Mouse (Mus musculus) embryo, embryonic 11.5 days (tissue): ENCODE data around the gene Col13a1.

ENCODE experiments used
- DNase-seq: peaks from one replicate; pipeline ENCODE4 v3.0.0-alpha.2; 2012; ENCODE audit warnings: low read depth, low spot score

The Col13a1 gene

DNA sequence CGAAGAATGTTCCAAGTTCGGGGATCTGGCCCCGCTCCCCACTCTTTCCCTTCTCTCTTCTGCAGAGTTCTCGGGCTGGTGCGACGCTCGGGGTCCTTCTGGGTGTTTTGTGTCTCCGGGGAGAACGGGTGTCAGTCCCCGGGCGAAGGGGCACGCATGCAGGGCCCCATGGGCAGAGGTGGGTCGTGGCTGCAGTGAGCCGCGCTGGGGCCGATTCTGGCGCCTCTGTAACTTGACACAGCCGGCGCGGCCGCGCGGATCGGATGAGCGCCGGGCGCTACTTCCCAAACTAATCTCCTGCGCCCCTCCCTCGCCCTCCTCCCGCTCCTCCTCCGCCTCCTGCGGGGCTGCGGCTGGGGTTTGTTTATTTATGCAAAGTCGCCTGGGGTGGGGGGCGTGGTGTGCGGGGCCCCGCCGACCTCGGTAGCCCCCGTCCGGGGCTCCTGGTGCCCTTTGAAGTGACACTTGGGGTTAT is at the start of gene Col13a1:
Gene Col13a1, minus strand, starts transcription at position 243 of the 475 bp plus-strand sequence.
- DNase-seq: no peak

DNA sequence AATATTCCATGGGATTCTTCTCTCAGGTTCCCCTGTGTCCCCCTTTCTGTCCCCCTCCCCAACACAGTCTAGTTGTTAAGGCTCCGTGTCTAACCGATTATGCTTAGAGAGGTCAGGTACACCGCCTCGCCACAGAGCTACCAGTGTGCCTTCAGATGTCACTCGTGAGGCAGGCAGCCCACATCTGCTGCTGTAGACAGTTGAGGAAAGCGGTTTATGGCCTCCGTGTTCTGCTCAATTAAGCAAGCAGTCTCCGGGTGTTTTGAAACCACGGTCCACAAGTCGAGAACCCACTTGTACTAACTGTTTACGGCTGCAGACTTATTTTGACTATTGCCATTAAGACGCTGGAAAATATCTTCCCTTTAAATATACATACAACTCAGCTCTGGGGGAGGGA is 48.8 kb upstream of the Col13a1 start:
- DNase-seq: no peak

- DNase-seq: no peak
Observed at GRCm38 (mm10) chr10:62023821-62024551, 45.1 kb upstream of the Col13a1 start.

GRCm38 (mm10) chr10:62020068-62020620 is 41.2 kb upstream of the Col13a1 start:
- no peak for DNase-seq

- no peak for DNase-seq
Observed at GRCm38 (mm10) chr10:62019386-62020067, 40.6 kb upstream of the Col13a1 start.

DNA sequence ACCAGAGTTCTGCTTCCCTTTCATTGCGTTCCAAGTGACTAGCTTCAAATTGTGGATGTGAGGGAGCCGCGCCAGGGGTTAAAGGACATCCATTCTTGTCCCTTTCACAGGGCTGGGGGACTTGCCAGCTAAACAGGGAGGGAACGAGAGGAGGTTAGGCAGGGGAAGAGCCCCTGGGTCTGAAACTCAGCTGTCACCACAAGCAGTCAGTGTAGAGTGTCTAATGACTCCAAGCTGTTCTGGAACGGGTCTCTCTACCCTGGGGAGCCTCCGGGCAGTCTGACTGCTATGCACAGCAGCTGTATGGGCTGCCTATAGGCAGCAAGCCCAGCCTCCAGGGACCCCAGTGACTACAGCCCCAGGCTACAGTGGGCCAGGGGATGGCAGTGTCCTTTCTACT is 38.0 kb upstream of the Col13a1 start:
- no peak for DNase-seq

DNA sequence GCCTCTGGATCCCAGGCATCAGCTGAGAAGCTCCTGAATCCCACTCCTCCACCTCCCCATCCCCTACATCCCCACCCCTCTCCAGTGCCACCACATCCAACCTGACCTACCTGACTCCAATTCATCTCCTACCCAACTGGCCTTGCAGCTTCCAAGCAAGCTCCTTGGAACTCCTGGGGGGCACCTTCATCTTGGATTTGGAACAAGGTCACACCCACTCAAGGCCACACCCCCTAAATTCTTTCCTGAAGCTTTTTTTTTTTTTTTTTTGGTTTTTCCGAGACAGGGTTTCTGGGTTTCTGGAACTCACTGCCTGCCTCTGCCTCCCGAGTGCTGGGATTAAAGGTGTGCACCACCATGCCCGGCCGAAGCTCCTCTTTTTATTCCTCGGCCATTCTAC is 34.3 kb upstream of the Col13a1 start:
- DNase-seq: no peak

DNA sequence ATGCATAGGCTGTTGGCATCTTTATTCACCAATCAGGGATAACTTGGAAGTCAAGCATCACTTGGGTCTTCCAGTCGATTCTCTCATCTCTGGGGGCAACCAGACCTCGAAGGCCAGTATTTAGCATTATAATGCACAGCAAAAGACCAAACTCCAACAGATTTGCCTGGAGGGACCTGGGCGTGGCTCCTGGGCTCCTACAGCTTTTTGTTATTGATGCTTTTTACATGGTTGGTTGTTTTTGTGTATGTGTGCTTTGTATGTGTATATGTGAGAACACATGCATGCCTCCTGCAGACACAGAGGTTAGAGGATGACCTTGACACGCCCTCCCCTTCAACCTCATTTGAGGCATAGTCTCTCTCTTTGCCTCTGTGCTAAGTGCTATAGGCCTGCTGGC is 33.5 kb upstream of the Col13a1 start:
- no peak for DNase-seq

DNA sequence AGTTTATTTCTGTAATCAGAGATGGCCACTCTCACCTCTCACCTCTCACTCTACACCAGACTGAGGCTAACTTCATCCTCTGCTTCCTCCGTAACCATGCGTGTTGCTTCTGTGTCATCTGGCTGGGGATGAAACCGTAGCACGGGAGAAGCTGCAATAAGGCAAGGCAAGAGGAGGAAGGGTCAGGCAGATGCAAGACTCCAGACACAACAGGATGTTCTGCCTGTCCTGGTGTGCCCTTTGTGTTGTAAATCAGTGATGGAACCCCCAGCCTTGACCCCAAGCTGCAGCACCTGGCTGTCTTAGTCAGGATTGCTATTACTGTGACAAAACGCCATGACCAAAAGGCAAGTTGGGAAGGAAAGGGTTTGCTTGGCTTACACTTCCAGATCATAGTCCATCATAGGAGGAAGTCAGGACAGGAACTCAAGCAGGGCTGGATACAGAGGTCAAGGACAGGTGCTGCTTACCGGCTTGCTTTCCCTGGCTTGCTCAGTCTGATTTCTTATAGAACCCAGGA is 31.1 kb upstream of the Col13a1 start:
- no peak for DNase-seq

DNA sequence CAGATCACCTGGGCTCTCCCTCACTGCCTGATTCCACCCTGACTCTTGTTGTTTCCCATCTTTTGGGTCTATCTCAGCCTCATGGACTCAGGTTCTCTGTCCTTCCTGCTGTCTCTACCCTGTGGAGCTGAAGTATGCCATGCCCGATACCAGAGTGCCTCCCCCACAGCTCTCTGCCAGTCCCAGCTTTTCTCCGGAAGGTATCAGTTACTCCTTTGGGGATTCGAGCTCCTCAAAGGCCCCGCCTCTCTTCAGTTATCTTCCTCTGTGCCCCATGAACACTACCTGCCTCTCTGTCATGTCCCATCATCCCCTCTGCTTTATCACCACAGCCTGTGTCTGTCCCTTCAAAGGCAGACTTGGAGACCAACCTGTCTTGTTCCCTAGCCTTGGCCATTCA is 29.1 kb upstream of the Col13a1 start:
- no peak for DNase-seq

DNA sequence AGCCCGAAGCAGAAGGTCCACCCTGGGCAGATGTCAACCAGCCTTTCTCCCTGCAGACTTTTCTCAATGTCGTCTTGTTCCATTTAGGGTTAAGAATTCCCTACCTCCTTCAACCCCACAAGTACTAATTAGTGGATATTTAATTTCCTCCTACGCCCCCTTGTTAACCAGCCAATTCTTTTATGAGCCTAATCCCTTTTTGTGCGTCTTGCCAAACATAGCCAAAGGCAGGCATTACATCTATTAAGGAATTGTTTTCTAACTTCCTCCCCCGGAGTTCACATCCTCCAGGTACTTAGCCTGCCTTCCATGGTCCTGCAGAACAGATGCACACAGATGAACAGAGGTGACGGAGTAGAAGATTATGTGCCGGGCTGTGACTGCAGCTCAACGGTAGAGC is 27.5 kb upstream of the Col13a1 start:
- DNase-seq: no peak

DNA sequence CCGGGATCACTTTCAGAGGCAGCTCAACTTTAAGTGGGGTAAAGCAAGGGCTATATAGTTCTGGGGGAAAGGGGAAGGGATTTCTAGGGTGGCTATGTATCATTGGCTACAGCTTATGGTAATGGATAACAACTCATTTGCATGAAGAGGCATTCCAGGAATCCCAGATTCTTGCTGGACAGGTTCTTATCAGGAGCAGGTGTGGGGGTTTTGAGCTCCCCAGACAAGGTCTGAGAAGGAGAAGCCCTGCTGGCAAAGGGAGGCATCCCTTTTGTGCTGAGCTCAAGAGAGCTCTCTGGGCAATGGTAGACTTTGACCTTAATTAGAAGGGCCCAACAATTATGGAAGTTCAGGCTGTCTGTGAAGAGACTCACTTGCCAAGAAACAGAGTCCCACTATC is 21.3 kb upstream of the Col13a1 start:
- DNase-seq: no peak

DNA sequence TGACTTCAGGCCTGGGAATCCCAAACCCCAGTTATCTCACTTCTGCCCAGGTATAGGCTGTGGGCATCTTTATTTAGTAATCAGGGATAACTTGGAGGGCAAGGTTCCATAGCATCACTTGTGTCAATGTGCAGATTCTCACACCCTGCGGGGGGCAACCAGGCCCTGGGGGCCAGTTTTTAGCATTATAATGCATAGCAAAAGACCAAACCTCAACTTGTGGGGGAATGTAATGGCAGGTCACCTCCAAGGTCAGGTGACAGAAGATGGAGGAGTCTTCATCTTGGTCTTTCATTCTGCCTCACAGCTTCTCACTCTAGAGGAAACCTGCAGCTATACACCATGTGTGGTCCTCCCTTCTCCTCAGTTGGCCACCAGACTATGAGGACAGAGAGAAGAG is 20.9 kb upstream of the Col13a1 start:
- DNase-seq: no peak

GRCm38 (mm10) chr10:61991481-61992424 is 12.8 kb upstream of the Col13a1 start:
- no peak for DNase-seq

- DNase-seq: peak; percentile 78
Observed at GRCm38 (mm10) chr10:61980424-61980823, 1.5 kb upstream of the Col13a1 start.

DNA sequence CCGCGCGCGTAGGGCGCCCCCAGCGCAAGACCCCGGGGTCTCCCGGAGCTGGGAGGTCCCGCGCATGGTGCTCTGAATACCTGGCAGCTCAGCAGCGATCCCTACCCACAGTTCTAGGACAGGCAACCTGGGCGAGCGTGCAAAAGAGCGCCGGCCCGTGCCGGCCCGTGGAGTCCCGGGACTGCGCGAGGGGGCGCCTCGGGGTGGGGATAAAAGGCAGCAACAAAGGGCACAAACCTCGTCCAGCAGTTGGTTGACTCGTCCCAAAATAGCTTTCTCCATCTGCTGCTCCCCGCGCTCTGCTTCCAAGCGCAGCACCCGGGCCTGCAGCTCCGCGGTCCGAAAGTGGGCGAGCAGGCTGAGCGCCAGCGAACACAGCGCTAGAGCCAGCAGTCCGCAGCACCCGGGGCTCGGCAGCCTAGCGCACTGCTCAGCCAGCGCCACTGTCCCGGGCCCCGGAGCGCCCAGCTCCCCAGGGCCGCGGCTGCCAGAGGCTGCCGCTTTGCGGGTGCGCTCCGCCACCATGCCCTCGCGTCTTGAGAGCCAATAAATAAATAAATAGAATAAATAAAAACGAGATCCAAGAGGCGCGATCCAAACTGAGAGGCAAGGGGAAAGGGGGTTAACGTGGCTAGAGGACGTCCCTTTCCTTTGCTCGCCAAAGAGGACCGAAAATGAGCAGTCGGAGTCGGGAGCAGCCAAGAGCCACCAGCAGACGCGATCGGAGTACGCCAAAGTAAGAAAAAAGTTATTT is 619 bp downstream of the Col13a1 start:
- DNase-seq: no peak

DNA sequence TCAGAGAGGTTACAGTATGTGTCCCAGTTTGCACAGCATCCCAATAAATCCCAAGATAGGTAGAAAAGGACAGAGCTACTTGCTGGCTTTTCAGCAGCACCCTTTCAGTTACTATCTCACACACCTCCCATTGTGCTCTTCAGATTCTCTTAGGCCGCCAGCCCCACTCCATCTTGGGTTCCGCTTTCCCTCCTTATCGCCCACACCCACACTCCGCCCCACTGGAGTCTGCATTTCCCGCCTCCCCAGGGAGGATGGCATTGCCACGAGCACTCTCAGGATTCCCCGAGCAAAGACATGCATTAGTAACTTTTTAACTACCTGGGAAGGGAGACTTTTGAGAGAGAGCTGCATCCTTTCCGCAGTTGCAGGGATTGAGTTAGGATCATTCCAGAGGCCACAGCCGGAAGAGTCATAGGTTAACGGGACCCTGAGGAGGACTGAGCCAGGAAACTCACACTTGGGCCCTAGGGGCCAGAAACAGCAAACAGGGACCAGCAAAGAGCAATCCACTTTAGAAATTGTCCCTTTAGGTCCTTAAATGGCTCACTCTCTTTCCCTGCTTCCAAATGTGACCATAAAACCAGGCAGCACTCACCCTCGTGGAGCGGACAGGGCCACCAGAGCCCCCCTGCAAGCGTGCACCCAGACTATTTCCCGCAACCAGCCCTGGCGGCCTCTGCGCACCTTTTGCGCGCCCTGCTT is 1.4 kb downstream of the Col13a1 start:
- no peak for DNase-seq

GRCm38 (mm10) chr10:61976987-61977386 is 1.9 kb downstream of the Col13a1 start:
- no peak for DNase-seq

DNA sequence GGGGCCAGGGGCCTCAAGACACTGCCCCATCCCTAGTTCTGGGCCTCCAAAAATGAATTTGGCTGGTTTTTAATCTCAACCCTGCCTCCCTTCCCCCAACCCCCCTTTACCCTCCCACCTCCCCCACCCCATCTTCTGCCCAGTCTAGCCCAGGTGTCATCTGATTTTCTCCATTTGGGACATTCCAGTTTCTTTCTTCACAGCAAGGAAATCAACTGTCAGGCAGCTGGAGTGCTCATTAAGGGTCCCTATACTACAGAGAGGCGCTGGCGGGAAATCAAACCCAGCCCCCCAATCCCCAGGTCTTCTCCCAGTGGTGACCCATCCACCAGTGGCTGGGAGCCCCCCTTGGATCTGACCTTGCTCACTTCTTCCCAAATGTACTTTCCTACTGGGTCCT is 4.3 kb downstream of the Col13a1 start:
- DNase-seq: no peak

- no peak for DNase-seq
Observed at GRCm38 (mm10) chr10:61972041-61972440, 6.9 kb downstream of the Col13a1 start.
